Mouse (Mus musculus): ENCODE data around the gene Gsdma2. TPM values are rescaled to one million over a fixed set of nuclear protein-coding genes. Genes with fewer than 3 reads are reported as not detected.

Gene Gsdma2
- polyA plus RNA-seq, 1 experiment from 2014 or later, result not detected

DNA sequence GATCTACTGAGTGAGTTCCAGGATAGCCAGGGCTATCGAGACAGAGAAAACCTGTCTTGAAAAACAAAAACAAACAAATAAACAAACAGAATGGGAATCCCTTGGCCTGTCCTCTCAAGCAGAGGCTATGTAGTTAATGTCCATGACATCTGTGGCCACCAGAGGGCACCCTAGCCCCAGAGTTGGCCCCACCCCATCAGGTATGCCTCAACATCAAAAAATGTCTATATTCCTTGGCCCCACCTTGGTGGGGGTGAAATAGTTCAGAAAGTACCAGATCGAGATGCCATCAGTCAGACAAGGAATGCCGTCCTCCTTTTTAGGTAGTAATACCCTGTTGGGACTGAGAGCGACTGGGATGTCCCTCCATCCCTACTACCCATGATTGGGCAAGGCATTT is 53.4 kb downstream of the Gsdma2 start:
- Histone ChIP-seq H3K36me3 (ENCODE audit: control insufficient read depth, insufficient read depth, low read length) (peaks cover 28% of the 10 kb centered on the region), H3K9me3 (ENCODE audit: control insufficient read depth, low read length) (no peaks in the 10 kb centered on the region), H3K4me1 (ENCODE audit: control insufficient read depth in 2 of 2, insufficient read depth in 2 of 2, low read length in 2 of 2) (peaks cover 0 to 7% of the 10 kb centered on the region in 2 experiments; a peak in 3 of 4 replicates), H3K27ac (replicated peaks in 1 of 2; ENCODE audit: control insufficient read depth in 1 of 2, insufficient read depth in 1 of 2, low read depth in 2 of 2, low read length in 2 of 2) (no peak overlapping the region), H3K4me3 (ENCODE audit: control insufficient read depth in 1 of 2, insufficient read depth in 1 of 2, low read depth in 1 of 2, low read length in 2 of 2) (no peak overlapping the region), H3K27me3 (ENCODE audit: control insufficient read depth, insufficient read depth, low read length) (no peaks in the 10 kb centered on the region), H3K9ac (ENCODE audit: low read length) (no peak overlapping the region; the same call in 1 of the 2 replicates), H3K4me2 (ENCODE audit: low read length) (no peak overlapping the region)
- WGBS, result 28% methylated on average over 4 of the region's 4 CpGs
- no peak for ATAC-seq (ENCODE audit: insufficient number of reproducible peaks, insufficient read depth, low FRiP score, low read depth)

DNA sequence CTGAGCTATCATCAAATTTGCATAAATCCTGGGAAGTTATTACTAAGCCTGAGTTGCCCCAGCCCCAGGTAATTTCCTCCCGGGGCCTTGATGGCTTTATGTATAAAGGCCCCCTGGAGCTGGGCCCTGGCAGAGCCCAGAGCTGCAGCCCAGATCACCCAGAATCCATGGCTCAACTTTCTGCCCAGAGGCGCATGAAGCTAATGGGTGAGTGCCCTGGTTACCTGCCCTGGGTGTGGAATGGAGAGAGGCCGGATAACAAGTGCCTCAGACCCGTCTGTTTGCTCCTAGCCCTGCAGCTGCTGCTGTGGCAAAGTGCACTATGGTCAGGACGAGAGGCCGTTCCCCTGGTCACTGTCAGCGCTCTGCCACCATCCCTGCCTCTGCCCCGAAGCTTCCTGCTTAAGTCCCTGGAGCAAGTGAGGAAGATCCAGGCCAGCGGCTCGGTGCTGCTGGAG is 54.7 kb downstream of the Gsdma2 start, which contains the start of gene Csf3:
Gene Csf3, plus strand, starts transcription at position 51 of the 458 bp plus-strand sequence.
- Histone ChIP-seq H3K27me3 (ENCODE audit: control insufficient read depth, insufficient read depth, low read length) (no peaks in the 10 kb centered on the region), H3K9me3 (ENCODE audit: control insufficient read depth, low read length) (no peaks in the 10 kb centered on the region), H3K9ac (ENCODE audit: low read length) (no peak within 1 kb of the TSS; the same call in 1 of the 2 replicates), H3K36me3 (ENCODE audit: control insufficient read depth, insufficient read depth, low read length) (peaks cover 28% of the 10 kb centered on the region), H3K27ac (replicated peaks in 1 of 2; ENCODE audit: control insufficient read depth in 1 of 2, insufficient read depth in 1 of 2, low read depth in 2 of 2, low read length in 2 of 2) (no peak within 1 kb of the TSS), H3K4me1 (ENCODE audit: control insufficient read depth in 2 of 2, insufficient read depth in 2 of 2, low read length in 2 of 2) (peaks cover 0 to 7% of the 10 kb centered on the region in 2 experiments; a peak in 2 of 4 replicates), H3K4me2 (ENCODE audit: low read length) (no peak within 1 kb of the TSS), H3K4me3 (ENCODE audit: control insufficient read depth in 1 of 2, insufficient read depth in 1 of 2, low read depth in 1 of 2, low read length in 2 of 2) (no peak within 1 kb of the TSS)
- ATAC-seq (ENCODE audit: insufficient number of reproducible peaks, insufficient read depth, low FRiP score, low read depth), result no peak
- 45% methylated on average over 10 of the region's 10 CpGs for WGBS

DNA sequence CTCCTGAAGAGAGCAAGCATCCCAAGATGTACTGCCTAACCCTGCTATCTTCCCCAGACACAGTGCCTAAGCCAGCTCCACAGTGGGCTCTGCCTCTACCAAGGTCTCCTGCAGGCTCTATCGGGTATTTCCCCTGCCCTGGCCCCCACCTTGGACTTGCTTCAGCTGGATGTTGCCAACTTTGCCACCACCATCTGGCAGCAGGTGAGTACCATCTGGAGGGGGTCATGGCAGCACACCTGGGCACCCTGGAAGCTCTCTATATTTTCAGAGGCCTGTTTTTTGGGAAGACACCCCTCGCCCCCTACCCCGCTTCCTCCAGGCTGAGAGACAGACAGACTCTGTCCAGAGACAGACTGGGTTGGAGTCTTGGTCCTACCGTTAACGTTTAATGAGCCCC is 55.8 kb downstream of the Gsdma2 start:
- peaks cover under 1 to 10% of the 10 kb centered on the region in 2 experiments; a peak in 3 of 4 replicates for H3K4me1 ChIP-seq (ENCODE audit: control insufficient read depth in 2 of 2, insufficient read depth in 2 of 2, low read length in 2 of 2)
- H3K36me3 ChIP-seq (ENCODE audit: control insufficient read depth, insufficient read depth, low read length), result peaks cover 32% of the 10 kb centered on the region
- H3K9me3 ChIP-seq (ENCODE audit: control insufficient read depth, low read length), result no peaks in the 10 kb centered on the region
- H3K4me3 ChIP-seq (ENCODE audit: control insufficient read depth in 1 of 2, insufficient read depth in 1 of 2, low read depth in 1 of 2, low read length in 2 of 2), result no peak overlapping the region
- no peak overlapping the region for H3K27ac ChIP-seq (replicated peaks in 1 of 2; ENCODE audit: control insufficient read depth in 1 of 2, insufficient read depth in 1 of 2, low read depth in 2 of 2, low read length in 2 of 2)
- WGBS, result 71% methylated on average over 5 of the region's 5 CpGs
- no peak overlapping the region for H3K4me2 ChIP-seq (ENCODE audit: low read length)
- H3K9ac ChIP-seq (ENCODE audit: low read length), result no peak overlapping the region
- no peak for ATAC-seq (ENCODE audit: insufficient number of reproducible peaks, insufficient read depth, low FRiP score, low read depth)
- H3K27me3 ChIP-seq (ENCODE audit: control insufficient read depth, insufficient read depth, low read length), result no peaks in the 10 kb centered on the region

- H3K36me3 ChIP-seq (ENCODE audit: control insufficient read depth, insufficient read depth, low read length), result peaks cover 59% of the 10 kb centered on the region
- no peaks in the 10 kb centered on the region for H3K27me3 ChIP-seq (ENCODE audit: control insufficient read depth, insufficient read depth, low read length)
- H3K27ac ChIP-seq (replicated peaks in 1 of 2; ENCODE audit: control insufficient read depth in 1 of 2, insufficient read depth in 1 of 2, low read depth in 2 of 2, low read length in 2 of 2), result no peak overlapping the region
- H3K4me2 ChIP-seq (ENCODE audit: low read length), result no peak overlapping the region
- no peak overlapping the region for H3K4me3 ChIP-seq (ENCODE audit: control insufficient read depth in 1 of 2, insufficient read depth in 1 of 2, low read depth in 1 of 2, low read length in 2 of 2)
- no peaks in the 10 kb centered on the region for H3K9me3 ChIP-seq (ENCODE audit: control insufficient read depth, low read length)
- ATAC-seq (ENCODE audit: insufficient number of reproducible peaks, insufficient read depth, low FRiP score, low read depth), result no peak
- H3K4me1 ChIP-seq (ENCODE audit: control insufficient read depth in 2 of 2, insufficient read depth in 2 of 2, low read length in 2 of 2), result peaks cover 16 to 32% of the 10 kb centered on the region in 2 experiments; a peak in 3 of 4 replicates
- 91% methylated on average over 10 of the region's 10 CpGs for WGBS
- H3K9ac ChIP-seq (ENCODE audit: low read length), result no peak overlapping the region
These were observed 58.5 kb downstream of the Gsdma2 start for GRCm38 (mm10) chr11:98705021-98705420.

Other genes with a start within 250 kb of the Gsdma2 start
- 14.2 and 15.5 TPM in 2 replicates for gene Pgap3, start 246.3 kb upstream of the Gsdma2 start, polyA plus RNA-seq (2014; fragmentation: Nextera tagmentation; extraction: Ambion mirVana)
- gene Erbb2, start 234.3 kb upstream of the Gsdma2 start, polyA plus RNA-seq (2014; fragmentation: Nextera tagmentation; extraction: Ambion mirVana), result 54.5 and 55.1 TPM in 2 replicates
- gene Mien1, start 207.8 kb upstream of the Gsdma2 start, polyA plus RNA-seq (2014; fragmentation: Nextera tagmentation; extraction: Ambion mirVana), result 120 and 138 TPM in 2 replicates
- gene Grb7, start 200.4 kb upstream of the Gsdma2 start, polyA plus RNA-seq (2014; fragmentation: Nextera tagmentation; extraction: Ambion mirVana), result 0.50 TPM in 1 of 2 replicates, not detected in the other
- gene Ikzf3, start 100.7 kb upstream of the Gsdma2 start, polyA plus RNA-seq (2014; fragmentation: Nextera tagmentation; extraction: Ambion mirVana), result 0.19 TPM in 1 of 2 replicates, not detected in the other
- gene Zpbp2, start 95.7 kb upstream of the Gsdma2 start, polyA plus RNA-seq (2014; fragmentation: Nextera tagmentation; extraction: Ambion mirVana), result 0.16 and 0.47 TPM in 2 replicates
- 9.4 and 11.3 TPM in 2 replicates for gene Ormdl3, start 59.4 kb upstream of the Gsdma2 start, polyA plus RNA-seq (2014; fragmentation: Nextera tagmentation; extraction: Ambion mirVana)
- not detected in 2 replicates for gene Lrrc3c, start 48.5 kb upstream of the Gsdma2 start, polyA plus RNA-seq (2014; fragmentation: Nextera tagmentation; extraction: Ambion mirVana)
- gene Gm12355, start 21.1 kb upstream of the Gsdma2 start, polyA plus RNA-seq (2014; fragmentation: Nextera tagmentation; extraction: Ambion mirVana), result 0.68 TPM in 1 of 2 replicates, not detected in the other
- gene Gsdma3, start 20.4 kb upstream of the Gsdma2 start, polyA plus RNA-seq (2014; fragmentation: Nextera tagmentation; extraction: Ambion mirVana), result not detected in 2 replicates
- gene Gsdma, start 17.6 kb downstream of the Gsdma2 start, polyA plus RNA-seq (2014; fragmentation: Nextera tagmentation; extraction: Ambion mirVana), result not detected in 2 replicates
- 95.3 and 120 TPM in 2 replicates for gene Psmd3, start 35.8 kb downstream of the Gsdma2 start, polyA plus RNA-seq (2014; fragmentation: Nextera tagmentation; extraction: Ambion mirVana)
- gene Csf3, start 54.5 kb downstream of the Gsdma2 start, polyA plus RNA-seq (2014; fragmentation: Nextera tagmentation; extraction: Ambion mirVana), result not detected in 2 replicates
- gene Med24, start 82.7 kb downstream of the Gsdma2 start, polyA plus RNA-seq (2014; fragmentation: Nextera tagmentation; extraction: Ambion mirVana), result 28.5 and 31.0 TPM in 2 replicates
- 45.3 and 55.6 TPM in 2 replicates for gene Thra, start 93.9 kb downstream of the Gsdma2 start, polyA plus RNA-seq (2014; fragmentation: Nextera tagmentation; extraction: Ambion mirVana)
- 6.0 and 6.4 TPM in 2 replicates for gene Nr1d1, start 128.6 kb downstream of the Gsdma2 start, polyA plus RNA-seq (2014; fragmentation: Nextera tagmentation; extraction: Ambion mirVana)
- gene Msl1, start 148.8 kb downstream of the Gsdma2 start, polyA plus RNA-seq (2014; fragmentation: Nextera tagmentation; extraction: Ambion mirVana), result 13.3 and 15.3 TPM in 2 replicates
- 22.6 and 22.9 TPM in 2 replicates for gene Casc3, start 158.1 kb downstream of the Gsdma2 start, polyA plus RNA-seq (2014; fragmentation: Nextera tagmentation; extraction: Ambion mirVana)
- gene Rapgefl1, start 190.0 kb downstream of the Gsdma2 start, polyA plus RNA-seq (2014; fragmentation: Nextera tagmentation; extraction: Ambion mirVana), result 0.82 and 0.95 TPM in 2 replicates
- 3.1 and 3.2 TPM in 2 replicates for gene Wipf2, start 216.9 kb downstream of the Gsdma2 start, polyA plus RNA-seq (2014; fragmentation: Nextera tagmentation; extraction: Ambion mirVana)

All from heart, embryonic 14.5 days (tissue).